Mouse (Mus musculus) MEL (cell line): ENCODE data around the gene Ccdc182. TPM values are rescaled to one million over a fixed set of nuclear protein-coding genes. Genes with fewer than 3 reads are reported as not detected.

Experiments
- DNase-seq: peaks from one replicate; pipeline ENCODE4 v3.0.0; 2011; ENCODE audit warnings: low read depth, low spot score
- H3K27ac ChIP-seq: 2 replicates; pipeline ENCODE4 v1.5.1; 2012; ENCODE audit warnings: low read depth, mild to moderate bottlenecking, control low read depth, low read length, moderate library complexity; ENCODE audit not compliant: control insufficient read depth
- H3K27me3 ChIP-seq, 2 experiments: fragments of 150-350 bp in 1 of 2; sonication (generic) in 1 of 2; 2 replicates each; pipeline ENCODE4 v1.6.1; 2012; ENCODE audit warnings: low read length in 2 of 2, mild to moderate bottlenecking in 2 of 2, improper control_type of control experiment in 1 of 2, moderate library complexity in 1 of 2; ENCODE audit not compliant: insufficient read depth in 2 of 2, control insufficient read depth in 1 of 2
- H3K36me3 ChIP-seq, 2 experiments: 2 replicates each; pipeline ENCODE4 v1.6.1; 2012 to 2014; ENCODE audit warnings: low read length in 2 of 2, improper control_type of control experiment in 1 of 2, inconsistent platforms in 1 of 2, mild to moderate bottlenecking in 1 of 2; ENCODE audit not compliant: insufficient read depth in 2 of 2, control insufficient read depth in 1 of 2
- H3K4me1 ChIP-seq, 2 experiments: fragments of 150-350 bp in 1 of 2; sonication (generic) in 1 of 2; 2 replicates each; pipeline ENCODE4 v1.6.1; 2012; ENCODE audit warnings: low read length in 2 of 2, improper control_type of control experiment in 1 of 2, mild to moderate bottlenecking in 1 of 2; ENCODE audit not compliant: insufficient read depth in 2 of 2, control insufficient read depth in 1 of 2
- H3K4me3 ChIP-seq, 2 experiments: fragments of 150-350 bp in 1 of 2; sonication (generic) in 1 of 2; 2 replicates each; pipeline ENCODE4 v1.5.1; 2012; ENCODE audit warnings: low read depth in 2 of 2, low read length in 2 of 2, mild to moderate bottlenecking in 2 of 2, moderate library complexity in 2 of 2, control low read depth in 1 of 2, improper control_type of control experiment in 1 of 2; ENCODE audit not compliant: control insufficient read depth in 1 of 2, insufficient read depth in 1 of 2
- H3K79me2 ChIP-seq: 2 replicates; pipeline ENCODE4 v1.6.1; 2012; ENCODE audit warnings: mild to moderate bottlenecking, low read length, moderate library complexity; ENCODE audit not compliant: control insufficient read depth, poor library complexity, insufficient read depth
- H3K9ac ChIP-seq: 2 replicates; pipeline ENCODE4 v1.6.1; 2012; ENCODE audit warnings: low read depth, mild to moderate bottlenecking, control low read depth, low read length, moderate library complexity; ENCODE audit not compliant: control insufficient read depth, poor library complexity, severe bottlenecking
- H3K9me3 ChIP-seq: fragments of 150-350 bp; sonication (generic); replicated peaks from 2 replicates; pipeline ENCODE4 v1.6.1; 2012; ENCODE audit warnings: mild to moderate bottlenecking, low read length, improper control_type of control experiment, moderate library complexity; ENCODE audit not compliant: insufficient read depth
- BHLHE40 ChIP-seq: IDR thresholded peaks from 2 replicates; pipeline ENCODE4 v1.6.1; 2012; ENCODE audit warnings: low read depth, mild to moderate bottlenecking, inconsistent platforms, low read length, improper control_type of control experiment, borderline replicate concordance
- CHD2 ChIP-seq: IDR thresholded peaks from 2 replicates; pipeline ENCODE4 v1.6.1; 2011; ENCODE audit warnings: low read length, improper control_type of control experiment
- E2F4 ChIP-seq: IDR thresholded peaks from 2 replicates; pipeline ENCODE4 v1.6.1; 2011; ENCODE audit warnings: low read depth, low read length, improper control_type of control experiment, borderline replicate concordance
- ELF1 ChIP-seq: IDR thresholded peaks from 2 replicates; pipeline ENCODE4 v1.6.1; 2014; ENCODE audit warnings: low read depth, mild to moderate bottlenecking, inconsistent platforms, low read length, improper control_type of control experiment, moderate library complexity
- GABPA ChIP-seq: IDR thresholded peaks from 2 replicates; pipeline ENCODE4 v1.6.1; 2012; ENCODE audit warnings: low read depth, mild to moderate bottlenecking, inconsistent platforms, low read length, improper control_type of control experiment, moderate library complexity
- GATA1 ChIP-seq: IDR thresholded peaks from 2 replicates; pipeline ENCODE4 v1.6.1; 2011; ENCODE audit warnings: low read depth, low read length, improper control_type of control experiment
- HCFC1 ChIP-seq: IDR thresholded peaks from 2 replicates; pipeline ENCODE4 v1.6.1; 2012; ENCODE audit warnings: low read depth, mild to moderate bottlenecking, inconsistent platforms, low read length, improper control_type of control experiment, moderate library complexity
- JUND ChIP-seq: IDR thresholded peaks from 2 replicates; pipeline ENCODE4 v1.6.1; 2011; ENCODE audit warnings: low read depth, mild to moderate bottlenecking, improper control_type of control experiment, low read length
- MAFK ChIP-seq: IDR thresholded peaks from 2 replicates; pipeline ENCODE4 v1.6.1; 2011; ENCODE audit warnings: low read depth, mild to moderate bottlenecking, low read length, improper control_type of control experiment, borderline replicate concordance
- MAX ChIP-seq: IDR thresholded peaks from 2 replicates; pipeline ENCODE4 v1.6.1; 2011; ENCODE audit warnings: low read length, improper control_type of control experiment
- MYB ChIP-seq: IDR thresholded peaks from 2 replicates; pipeline ENCODE4 v1.6.1; 2011; ENCODE audit warnings: mild to moderate bottlenecking, low read depth, low read length, improper control_type of control experiment
- MYC ChIP-seq: IDR thresholded peaks from 2 replicates; pipeline ENCODE4 v1.6.1; 2011; ENCODE audit warnings: low read depth, mild to moderate bottlenecking, low read length, improper control_type of control experiment, moderate library complexity
- NELFE ChIP-seq: IDR thresholded peaks from 2 replicates; pipeline ENCODE4 v1.6.1; 2011; ENCODE audit warnings: low read depth, low read length, improper control_type of control experiment
- NRF1 ChIP-seq: IDR thresholded peaks from 2 replicates; pipeline ENCODE4 v1.6.1; 2014; ENCODE audit warnings: low read depth, mild to moderate bottlenecking, inconsistent platforms, low read length, improper control_type of control experiment, moderate library complexity; ENCODE audit not compliant: poor library complexity, insufficient read depth, severe bottlenecking
- POLR2A ChIP-seq, 2 experiments: IDR thresholded peaks; 2 replicates each; pipeline ENCODE4 v1.6.1; 2011 to 2012; ENCODE audit warnings: low read length in 2 of 2, mild to moderate bottlenecking in 2 of 2, control low read depth in 1 of 2, improper control_type of control experiment in 1 of 2, low read depth in 1 of 2, moderate library complexity in 1 of 2; ENCODE audit not compliant: control insufficient read depth in 1 of 2, insufficient read depth in 1 of 2, poor library complexity in 1 of 2
- POLR2AphosphoS5 ChIP-seq: IDR thresholded peaks from 2 replicates; pipeline ENCODE4 v1.6.1; 2012; ENCODE audit warnings: low read depth, borderline replicate concordance, mild to moderate bottlenecking, inconsistent platforms, low read length, moderate library complexity, mixed read lengths
- RAD21 ChIP-seq: IDR thresholded peaks from 2 replicates; pipeline ENCODE4 v1.6.1; 2011; ENCODE audit warnings: mild to moderate bottlenecking, low read depth, low read length, improper control_type of control experiment
- SIN3A ChIP-seq: IDR thresholded peaks from 2 replicates; pipeline ENCODE4 v1.6.1; 2012; ENCODE audit warnings: low read length, improper control_type of control experiment, inconsistent platforms
- SMC3 ChIP-seq: IDR thresholded peaks from 2 replicates; pipeline ENCODE4 v1.6.1; 2011; ENCODE audit warnings: low read depth, low read length, improper control_type of control experiment
- TAL1 ChIP-seq: IDR thresholded peaks from 2 replicates; pipeline ENCODE4 v1.6.1; 2012; ENCODE audit warnings: mild to moderate bottlenecking, inconsistent platforms, low read length, moderate library complexity, mixed read lengths
- TBP ChIP-seq: IDR thresholded peaks from 2 replicates; pipeline ENCODE4 v1.8.0; 2011; ENCODE audit warnings: low read depth, low read length, improper control_type of control experiment
- TCF12 ChIP-seq: IDR thresholded peaks from 2 replicates; pipeline ENCODE4 v1.6.1; 2014; ENCODE audit warnings: low read depth, mild to moderate bottlenecking, inconsistent platforms, low read length, improper control_type of control experiment, moderate library complexity
- UBTF ChIP-seq: IDR thresholded peaks from 2 replicates; pipeline ENCODE4 v1.6.1; 2012; ENCODE audit warnings: low read depth, mild to moderate bottlenecking, inconsistent platforms, low read length, improper control_type of control experiment, moderate library complexity, borderline replicate concordance; ENCODE audit not compliant: insufficient read depth
- USF1 ChIP-seq: IDR thresholded peaks from 2 replicates; pipeline ENCODE4 v1.6.1; 2014; ENCODE audit warnings: low read depth, mild to moderate bottlenecking, inconsistent platforms, low read length, improper control_type of control experiment, moderate library complexity
- USF2 ChIP-seq, 2 experiments: IDR thresholded peaks; 2 replicates each; pipeline ENCODE4 v1.6.1; 2011 to 2012; ENCODE audit warnings: improper control_type of control experiment in 2 of 2, low read length in 2 of 2, borderline replicate concordance in 1 of 2, inconsistent platforms in 1 of 2, low read depth in 1 of 2, mild to moderate bottlenecking in 1 of 2; ENCODE audit not compliant: insufficient read depth in 1 of 2
- ZC3H11A ChIP-seq: IDR thresholded peaks from 2 replicates; pipeline ENCODE4 v1.6.1; 2012; ENCODE audit warnings: low read depth, mild to moderate bottlenecking, inconsistent platforms, low read length, improper control_type of control experiment
- ZKSCAN1 ChIP-seq: IDR thresholded peaks from 2 replicates; pipeline ENCODE4 v1.6.1; 2012; ENCODE audit warnings: low read depth, mild to moderate bottlenecking, inconsistent platforms, low read length, improper control_type of control experiment, moderate library complexity
- ZMIZ1 ChIP-seq: IDR thresholded peaks from 2 replicates; pipeline ENCODE4 v1.6.1; 2012; ENCODE audit warnings: low read depth, mild to moderate bottlenecking, inconsistent platforms, low read length, improper control_type of control experiment, moderate library complexity
- polyA plus RNA-seq, 2 experiments: library from polyadenylated mRNA; stranded (reverse) in 1 of 2; unstranded in 1 of 2; fragments of >175 nt in 1 of 2; fragments of >200 nt in 1 of 2; gene quantifications; 2 replicates each; pipeline versions ENCODE4 v1.2.1 to v1.2.4; 2012; ENCODE audit warnings: low replicate concordance in 2 of 2, low read depth in 1 of 2; ENCODE audit not compliant: insufficient read length in 2 of 2, insufficient read depth in 1 of 2, missing spikeins in 1 of 2
- total RNA-seq: library from RNA; depleted of rRNA; stranded (reverse); fragments of 300-350 nt; gene quantifications from 2 replicates; pipeline ENCODE4 v1.2.3, GENCODE M21; 2012

Gene Ccdc182
- total and polyA plus RNA-seq, 3 experiments, result not detected

GRCm38 (mm10) chr11:88330799-88331198 lies 36.9 kb downstream of the Ccdc182 start (continued):
- TF ChIP-seq RAD21, result no peak

- H3K36me3 ChIP-seq, result no peaks in the 10 kb centered on the region
- H3K4me1 ChIP-seq, result no peaks in the 10 kb centered on the region
- no peak overlapping the region for H3K27ac ChIP-seq
- H3K9me3 ChIP-seq, result no peaks in the 10 kb centered on the region
- TF ChIP-seq HCFC1 (no peak), SMC3 (no peak), GATA1 (no peak), GABPA (no peak), NRF1 (no peak), TCF12 (no peak), MAFK (no peak), MAX (no peak), ELF1 (no peak), E2F4 (no peak), USF1 (no peak), NELFE (no peak), TBP (no peak), SIN3A (no peak), MYB (no peak), ZC3H11A (no peak)
- no peak overlapping the region for H3K4me3 ChIP-seq
- DNase-seq, result no peak
- no peaks in the 10 kb centered on the region for H3K79me2 ChIP-seq
- peaks cover 0 to 1% of the 10 kb centered on the region in 2 experiments; a peak in 2 of 4 replicates for H3K27me3 ChIP-seq
- no peak overlapping the region for H3K9ac ChIP-seq
These were observed 37.9 kb downstream of the Ccdc182 start for GRCm38 (mm10) chr11:88331722-88332121.

DNA sequence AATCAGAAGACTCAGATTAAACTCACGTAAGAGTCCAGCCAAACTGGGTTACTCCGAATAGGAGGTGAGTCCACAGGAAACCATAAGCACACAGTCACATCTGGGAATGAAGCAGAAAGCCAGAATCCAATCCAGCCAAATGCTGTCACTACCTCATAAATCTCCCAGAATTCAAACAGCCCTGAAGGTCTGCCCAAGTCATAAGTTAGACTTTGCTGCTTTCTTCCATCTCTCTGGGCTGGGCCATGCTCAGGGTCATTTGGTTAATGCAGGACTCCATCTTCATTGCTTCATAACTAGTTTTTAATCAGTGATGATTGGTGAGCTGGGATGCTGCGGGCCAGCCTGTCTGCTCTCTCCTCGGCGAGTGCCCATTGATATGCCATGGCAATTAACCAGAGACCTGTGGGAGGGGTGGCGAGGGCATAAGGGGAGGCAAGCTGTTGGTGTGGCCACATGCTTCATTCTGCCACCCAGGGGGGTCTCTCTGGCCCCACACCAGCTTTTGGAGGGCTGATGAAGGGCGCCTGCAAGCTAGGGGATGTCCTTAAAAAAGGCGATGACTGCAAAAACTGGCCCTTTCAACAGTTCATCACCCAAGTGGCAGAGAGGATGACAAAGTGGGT lies 38.6 kb downstream of the Ccdc182 start:
- no peak overlapping the region for H3K9ac ChIP-seq
- no peaks in the 10 kb centered on the region for H3K9me3 ChIP-seq
- TF ChIP-seq POLR2AphosphoS5 (no peak), NELFE (no peak), BHLHE40 (no peak), ZKSCAN1 (no peak), MAFK (no peak), SMC3 (no peak), MAX (no peak), USF2 (IDR thresholded peaks at IDR 0.05; ENCODE audit: borderline replicate concordance in 1 of 2, insufficient read depth in 1 of 2, low read depth in 1 of 2, low read length in 2 of 2) (no peak), TAL1 (no peak), ZMIZ1 (no peak), JUND (no peak), CHD2 (no peak), RAD21 (no peak), ELF1 (no peak), POLR2A (IDR thresholded peaks at IDR 0.05; ENCODE audit: control insufficient read depth in 1 of 2, insufficient read depth in 1 of 2, low read depth in 1 of 2, low read length in 2 of 2, poor library complexity in 1 of 2) (no peak), UBTF (no peak), MYC (no peak), GABPA (no peak)
- TF ChIP-seq, all 39 proteins: peak for 0
- no peaks in the 10 kb centered on the region for H3K79me2 ChIP-seq
- H3K4me3 ChIP-seq, result no peak overlapping the region
- H3K36me3 ChIP-seq, result no peaks in the 10 kb centered on the region
- peaks cover 0 to 1% of the 10 kb centered on the region in 2 experiments; a peak in 2 of 4 replicates for H3K27me3 ChIP-seq
- DNase-seq, result no peak
- H3K27ac ChIP-seq, result no peak overlapping the region
- no peaks in the 10 kb centered on the region for H3K4me1 ChIP-seq
